Mouse (Mus musculus) hindbrain, embryonic 10.5 days (tissue): ENCODE results near the gene Lyrm1. TPM values are rescaled to one million over a fixed set of nuclear protein-coding genes. Genes with fewer than 3 reads are reported as not detected.

ENCODE experiments used
- DNase-seq: peaks from one replicate; pipeline ENCODE4 v3.0.0-alpha.2; 2017; ENCODE audit warnings: low spot score
- H3K27ac ChIP-seq: fragments of 300-500 bp; sonication (generic); 2 replicates; pipeline ENCODE4 v1.5.1; 2016; ENCODE audit warnings: mild to moderate bottlenecking, moderate library complexity
- H3K27me3 ChIP-seq: fragments of 300-500 bp; sonication (generic); 2 replicates; pipeline ENCODE4 v1.6.1; 2016; ENCODE audit warnings: mild to moderate bottlenecking; ENCODE audit not compliant: poor library complexity, insufficient read depth, severe bottlenecking
- H3K36me3 ChIP-seq: fragments of 300-500 bp; sonication (generic); 2 replicates; pipeline ENCODE4 v1.6.1; 2016; ENCODE audit warnings: mild to moderate bottlenecking, moderate library complexity
- H3K4me1 ChIP-seq: fragments of 300-500 bp; sonication (generic); replicated peaks from 2 replicates; pipeline ENCODE4 v1.6.1; 2016; ENCODE audit warnings: mild to moderate bottlenecking
- H3K4me3 ChIP-seq: fragments of 300-500 bp; sonication (generic); 2 replicates; pipeline ENCODE4 v1.5.1; 2016; ENCODE audit warnings: mild to moderate bottlenecking, moderate library complexity
- H3K9me3 ChIP-seq: fragments of 300-500 bp; sonication (generic); 2 replicates; pipeline ENCODE4 v1.6.1; 2016; ENCODE audit warnings: mild to moderate bottlenecking, moderate library complexity
- WGBS: fragments of 180-500 bp; shearing (Covaris S2); methylation state at CpG from one replicate; pipeline ENCODE4 v1.1.7; 2016; 5-methylcytosine and 5-hydroxymethylcytosine counted together
- polyA plus RNA-seq: library from polyadenylated mRNA; unstranded; fragments of >200 nt; fragmentation: Nextera tagmentation; extraction: Ambion mirVana; gene quantifications from 2 replicates; pipeline ENCODE4 v1.2.1, GENCODE M21; 2016

Gene Lyrm1
- polyA plus RNA-seq, 1 experiment from 2014 or later: 14.3 TPM

GRCm38 (mm10) chr7:119985279-119985912 is 89.7 kb downstream of the Lyrm1 start:
- Histone ChIP-seq H3K27ac (no peak overlapping the region), H3K27me3 (no peaks in the 10 kb centered on the region), H3K36me3 (no peaks in the 10 kb centered on the region), H3K4me1 (no peaks in the 10 kb centered on the region), H3K9me3 (no peaks in the 10 kb centered on the region), H3K4me3 (no peak overlapping the region)
- WGBS: 86% methylated on average over 3 of the region's 3 CpGs
- no peak for DNase-seq

- Histone ChIP-seq H3K4me1 (no peaks in the 10 kb centered on the region), H3K36me3 (no peaks in the 10 kb centered on the region), H3K4me3 (no peak overlapping the region), H3K27ac (no peak overlapping the region), H3K9me3 (no peaks in the 10 kb centered on the region), H3K27me3 (no peaks in the 10 kb centered on the region)
- DNase-seq: no peak
- 84% methylated on average over 6 of the region's 6 CpGs for WGBS
Observed at GRCm38 (mm10) chr7:119997066-119997465, 101.4 kb downstream of the Lyrm1 start.

Other genes with a start within 250 kb of the Lyrm1 start
- gene Acsm4, start 205.8 kb upstream of the Lyrm1 start, polyA plus RNA-seq: not detected in 2 replicates
- gene Thumpd1, start 175.1 kb upstream of the Lyrm1 start, polyA plus RNA-seq: 83.8 and 102 TPM in 2 replicates
- gene Acsm3, start 134.9 kb upstream of the Lyrm1 start, polyA plus RNA-seq: 0.11 and 0.20 TPM in 2 replicates
- 27.3 and 28.3 TPM in 2 replicates for gene Rexo5, start 101.9 kb upstream of the Lyrm1 start, polyA plus RNA-seq
- gene Eri2, start 101.8 kb upstream of the Lyrm1 start, polyA plus RNA-seq: 27.0 and 31.4 TPM in 2 replicates
- 11.4 and 14.7 TPM in 2 replicates for gene Dcun1d3, start 437 bp downstream of the Lyrm1 start, polyA plus RNA-seq
- gene Dnah3, start 199.4 kb downstream of the Lyrm1 start, polyA plus RNA-seq: 0.24 TPM in 1 of 2 replicates, not detected in the other
- gene Tmem159, start 206.5 kb downstream of the Lyrm1 start, polyA plus RNA-seq: 25.1 and 27.3 TPM in 2 replicates
- 0.11 TPM in 1 of 2 replicates, not detected in the other for gene Zp2, start 249.4 kb downstream of the Lyrm1 start, polyA plus RNA-seq